Mouse (Mus musculus) lung, adult 2 months (tissue): Measurements from ENCODE around the gene Gm8677.
"Not testable (repeated sequence)": the region's sequence is repeated elsewhere in the genome, so short reads cannot be mapped to it uniquely, and the experiment has no call there.

Source experiments
- CTCF ChIP-seq: fragments of 200-500 bp; IDR thresholded peaks from 2 replicates; pipeline ENCODE4 v1.5.1; 2011; ENCODE audit warnings: mild to moderate bottlenecking, low read length, control low read depth; ENCODE audit not compliant: insufficient read depth
- POLR2A ChIP-seq: fragments of 200-500 bp; IDR thresholded peaks from 2 replicates; pipeline ENCODE4 v1.6.1; 2011; ENCODE audit warnings: low read depth, mild to moderate bottlenecking, control low read depth, low read length, borderline replicate concordance; ENCODE audit errors: extremely low read depth

GRCm38 (mm10) chr7:22522667-22523066 lies 12.0 kb downstream of the Gm8677 start, which contains the start of gene Vmn1r152:
- TF ChIP-seq POLR2A, CTCF: not testable (repeated sequence)
